Mouse (Mus musculus): ENCODE measurements around the gene Ypel1. TPM values are rescaled to one million over a fixed set of nuclear protein-coding genes. Genes with fewer than 3 reads are reported as not detected.
A peak's percentile ranks its signal among the peaks of the same experiment; 100 is the strongest.

Gene Ypel1
- polyA plus RNA-seq (2015; fragmentation: Nextera tagmentation; extraction: Ambion mirVana): 10.2 and 12.2 TPM in 2 replicates

- peak; percentile 62 for DNase-seq (ENCODE audit: low spot score)
Observed at GRCm38 (mm10) chr16:17069511-17070443, at the start of gene Ypel1. Ypel1 (plus strand) TSS chr16:17069696.

DNA sequence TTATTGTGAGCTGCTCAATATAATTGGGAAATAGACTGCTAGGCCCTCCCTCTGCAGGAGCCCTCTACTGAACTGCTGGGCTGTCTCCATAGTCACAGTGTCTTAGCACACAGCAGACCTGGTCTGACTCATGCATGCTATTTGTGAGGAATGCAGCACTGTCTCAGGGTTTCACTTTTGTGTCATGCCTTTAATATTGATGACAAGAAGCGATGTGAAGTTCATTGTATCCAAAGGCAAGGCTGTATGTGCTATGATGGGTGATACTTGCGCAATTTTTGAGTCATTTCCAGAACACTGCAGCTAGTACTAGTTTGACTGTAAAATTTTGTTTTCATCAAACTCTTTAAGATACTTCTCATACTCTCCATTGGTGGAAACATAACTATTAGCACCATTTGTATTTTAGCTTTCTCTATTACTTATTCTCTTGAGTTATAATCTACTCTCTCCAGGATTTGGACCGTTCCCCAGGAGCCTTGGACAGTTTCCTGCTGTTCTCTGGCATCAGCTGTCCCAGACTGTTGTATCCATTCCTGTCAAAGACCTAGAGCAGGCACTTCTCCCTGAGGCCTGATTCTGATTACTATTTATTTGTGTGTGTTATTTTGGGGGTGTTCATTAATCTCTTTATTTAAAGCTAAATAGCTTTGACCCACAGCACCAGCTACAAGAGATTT is 44.9 kb upstream of the Ypel1 start:
- DNase-seq (ENCODE audit: low spot score): no peak

DNA sequence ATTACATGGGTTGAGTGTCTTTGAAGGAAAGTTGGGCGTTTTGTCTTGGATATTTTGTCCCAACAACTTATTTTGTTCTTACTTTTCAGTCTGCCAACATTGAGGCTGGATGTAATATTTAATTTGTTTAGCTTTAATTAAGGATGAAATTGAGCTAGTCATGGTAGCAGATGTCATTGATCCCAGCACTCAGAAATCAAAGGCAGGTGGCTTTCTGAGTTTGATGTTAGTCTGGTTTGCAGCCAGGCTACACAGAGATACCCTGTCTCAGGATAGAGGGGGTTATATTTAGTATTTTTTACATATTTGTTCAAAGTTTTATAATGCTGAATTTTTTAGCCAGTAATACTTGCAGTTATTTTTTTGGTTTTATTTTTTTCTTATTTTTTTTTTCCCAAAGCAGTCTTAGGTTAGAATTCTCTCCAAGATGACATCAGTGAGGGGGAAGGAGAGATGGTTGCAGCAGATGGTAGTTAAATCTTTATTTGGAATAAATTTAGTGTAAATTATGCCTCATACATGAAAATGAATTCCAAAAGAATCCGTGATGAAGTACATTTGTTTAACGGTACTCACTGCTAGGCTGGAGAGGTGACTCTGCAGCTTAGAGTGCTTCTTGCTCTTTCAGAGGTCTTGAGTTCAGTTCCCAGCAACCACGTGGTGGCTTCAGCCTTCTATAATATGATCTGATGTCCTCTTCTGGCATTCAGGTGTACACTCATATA is 39.4 kb upstream of the Ypel1 start:
- DNase-seq (ENCODE audit: low spot score): no peak

- DNase-seq (ENCODE audit: low spot score): no peak
Observed at GRCm38 (mm10) chr16:17033754-17034153, 35.7 kb upstream of the Ypel1 start.

- no peak for DNase-seq (ENCODE audit: low spot score)
Observed at GRCm38 (mm10) chr16:17040716-17041115, 28.8 kb upstream of the Ypel1 start.

DNA sequence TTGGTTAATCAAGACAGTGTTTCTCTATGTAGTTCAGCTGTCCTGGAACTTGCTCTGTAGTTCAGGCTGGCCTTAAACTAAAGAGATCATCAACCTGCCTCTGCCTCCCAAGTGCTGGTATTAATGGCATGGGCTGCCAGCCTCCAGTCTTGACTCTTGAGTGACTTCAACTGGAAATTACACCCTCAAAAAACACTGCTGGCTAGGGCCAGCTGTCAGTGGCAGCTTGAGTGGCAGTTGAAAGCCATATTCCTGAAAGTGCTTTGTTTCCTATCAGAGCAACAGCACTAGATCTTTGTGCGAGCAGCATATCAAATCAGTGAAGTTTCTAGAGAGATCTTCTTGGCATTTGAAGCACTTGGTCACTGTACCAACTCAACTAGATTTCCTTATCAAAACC is 28.1 kb upstream of the Ypel1 start:
- DNase-seq (ENCODE audit: low spot score): no peak

- DNase-seq (ENCODE audit: low spot score): no peak
Observed at GRCm38 (mm10) chr16:17044320-17044719, 25.2 kb upstream of the Ypel1 start.

DNA sequence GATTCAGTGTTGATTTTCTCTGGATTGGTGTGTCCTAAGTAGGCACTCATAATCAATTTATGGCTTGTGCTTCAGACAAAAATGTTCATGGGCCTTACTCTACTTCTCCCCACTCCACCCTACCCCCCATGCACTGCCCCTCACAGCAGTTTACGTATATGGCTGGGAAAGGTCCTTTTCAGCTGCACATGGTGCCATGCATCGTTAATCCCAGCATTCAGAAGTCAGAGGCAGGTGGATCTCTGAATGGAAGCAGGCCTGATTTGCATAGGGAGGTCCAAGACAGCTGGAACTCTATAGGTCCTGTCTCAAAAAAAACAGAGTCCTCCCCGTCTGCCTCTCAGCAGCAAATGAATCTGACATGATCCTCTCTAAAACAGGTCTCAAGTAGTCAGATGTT is 24.2 kb upstream of the Ypel1 start:
- DNase-seq (ENCODE audit: low spot score): no peak

- no peak for DNase-seq (ENCODE audit: low spot score)
Observed at GRCm38 (mm10) chr16:17049886-17050285, 19.6 kb upstream of the Ypel1 start.

- no peak for DNase-seq (ENCODE audit: low spot score)
Observed at GRCm38 (mm10) chr16:17052087-17052486, 17.4 kb upstream of the Ypel1 start.

GRCm38 (mm10) chr16:17053903-17054302 is 15.6 kb upstream of the Ypel1 start:
- DNase-seq (ENCODE audit: low spot score): no peak

- no peak for DNase-seq (ENCODE audit: low spot score)
Observed at GRCm38 (mm10) chr16:17055584-17055983, 13.9 kb upstream of the Ypel1 start.

DNA sequence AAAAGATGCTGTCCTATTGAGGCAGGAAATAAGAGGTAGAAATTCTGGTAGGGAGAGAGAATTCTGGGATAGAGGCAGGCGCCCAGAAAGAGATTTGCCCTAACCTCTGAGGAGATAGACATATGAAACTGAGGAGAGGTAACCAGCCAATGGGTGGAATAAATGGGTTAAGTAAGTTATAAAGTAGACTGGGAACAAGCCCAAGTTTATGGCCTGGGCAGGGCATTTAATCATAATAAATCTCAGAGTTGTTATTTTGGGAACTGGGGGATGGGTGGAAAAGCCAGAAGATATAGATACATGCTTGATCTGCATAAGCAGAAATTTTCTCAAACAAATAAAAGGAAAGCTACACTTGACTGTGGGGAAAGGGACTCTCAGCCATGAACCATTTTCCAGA is 7.2 kb upstream of the Ypel1 start:
- DNase-seq (ENCODE audit: low spot score): no peak

DNA sequence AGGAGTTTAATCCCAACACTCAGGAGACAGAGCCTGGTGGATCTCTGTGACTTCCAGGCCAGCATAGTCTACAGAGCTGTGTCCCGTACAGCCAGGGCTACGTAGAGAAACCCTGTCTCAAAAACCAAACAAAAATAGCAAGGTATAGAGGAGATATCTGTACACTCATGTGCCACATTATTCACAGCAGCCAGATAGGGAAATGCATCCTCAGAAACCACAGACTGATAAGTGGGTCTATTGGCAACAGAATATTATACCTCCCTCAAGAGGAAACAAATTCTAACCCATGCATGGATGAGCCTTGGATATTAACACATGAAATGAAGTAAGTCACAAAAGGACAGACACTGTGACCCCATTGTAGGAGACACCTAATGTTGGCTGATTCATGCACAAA is 1.9 kb upstream of the Ypel1 start:
- DNase-seq (ENCODE audit: low spot score): no peak

DNA sequence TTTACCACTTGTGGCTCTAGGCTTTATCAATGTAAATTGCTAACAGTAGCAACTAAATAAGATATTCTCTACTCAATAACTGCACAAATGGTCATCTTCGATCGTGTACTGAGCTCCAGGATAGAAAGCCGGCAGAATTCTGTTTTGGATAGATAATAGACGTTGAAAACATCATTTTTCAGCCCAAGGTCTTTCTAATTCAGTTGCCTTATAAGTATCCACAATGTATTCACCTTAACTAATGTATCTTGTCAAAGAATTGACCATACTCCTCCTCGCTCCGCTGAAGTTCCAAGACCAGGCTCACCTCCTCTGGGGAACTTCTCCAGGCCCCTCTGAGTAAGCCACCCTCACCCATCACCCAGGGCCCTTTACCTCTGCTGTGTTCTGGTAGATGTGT is 1.2 kb downstream of the Ypel1 start:
- no peak for DNase-seq (ENCODE audit: low spot score)

DNA sequence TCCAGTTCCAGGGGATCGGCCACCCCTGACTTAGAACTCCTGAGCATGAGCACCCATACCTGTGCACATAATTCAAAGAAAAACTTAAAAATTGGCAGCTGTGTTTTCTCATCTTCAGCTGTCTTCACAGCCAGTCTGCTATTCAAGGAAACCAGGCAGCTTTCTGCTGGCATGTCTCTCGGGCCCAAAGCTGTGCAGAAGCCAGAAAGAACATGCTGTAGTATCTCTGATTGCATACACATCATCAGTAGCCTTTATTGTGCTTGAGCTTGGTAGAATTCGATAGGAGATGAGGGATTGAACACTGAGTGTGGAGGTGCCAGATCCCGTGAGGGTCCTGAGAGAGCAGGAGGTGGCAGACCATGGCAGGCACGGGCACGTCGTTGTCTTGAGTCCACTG is 3.5 kb downstream of the Ypel1 start:
- no peak for DNase-seq (ENCODE audit: low spot score)

- no peak for DNase-seq (ENCODE audit: low spot score)
Observed at GRCm38 (mm10) chr16:17076301-17076700, 6.8 kb downstream of the Ypel1 start.

GRCm38 (mm10) chr16:17076869-17077268 is 7.4 kb downstream of the Ypel1 start:
- no peak for DNase-seq (ENCODE audit: low spot score)

- DNase-seq (ENCODE audit: low spot score): no peak
Observed at GRCm38 (mm10) chr16:17078101-17078500, 8.6 kb downstream of the Ypel1 start.

DNA sequence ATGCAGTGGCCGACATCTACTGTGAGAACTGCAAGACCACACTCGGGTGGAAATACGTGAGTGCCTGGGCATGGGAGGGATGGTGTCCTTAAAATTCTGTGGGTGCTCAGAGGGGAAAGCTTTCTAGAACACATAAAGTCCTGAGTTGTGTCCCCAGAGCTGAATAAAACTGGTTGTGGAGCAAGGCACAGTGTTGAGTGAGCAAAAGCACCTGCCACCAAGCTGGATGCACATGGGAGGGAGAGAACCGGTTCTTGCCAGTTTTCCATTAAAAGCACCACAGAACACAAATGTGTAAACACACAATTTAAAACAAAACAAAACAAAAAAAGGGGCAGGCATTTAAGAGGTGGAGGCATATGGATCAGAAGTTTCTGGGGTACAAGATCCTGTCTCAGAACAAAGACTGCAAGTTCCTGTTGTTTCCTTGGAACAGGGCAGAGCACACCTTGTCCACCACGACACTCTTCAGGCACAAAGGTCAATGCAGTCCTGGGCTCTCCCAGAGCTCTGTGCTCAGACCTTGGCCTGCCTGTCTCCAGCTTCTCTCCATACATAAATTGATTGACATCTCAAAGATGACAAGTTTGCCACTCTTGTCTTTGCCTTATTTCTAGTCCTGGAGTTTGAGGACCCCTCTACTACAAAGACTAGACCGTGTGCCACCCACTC is 12.8 kb downstream of the Ypel1 start:
- no peak for DNase-seq (ENCODE audit: low spot score)

DNA sequence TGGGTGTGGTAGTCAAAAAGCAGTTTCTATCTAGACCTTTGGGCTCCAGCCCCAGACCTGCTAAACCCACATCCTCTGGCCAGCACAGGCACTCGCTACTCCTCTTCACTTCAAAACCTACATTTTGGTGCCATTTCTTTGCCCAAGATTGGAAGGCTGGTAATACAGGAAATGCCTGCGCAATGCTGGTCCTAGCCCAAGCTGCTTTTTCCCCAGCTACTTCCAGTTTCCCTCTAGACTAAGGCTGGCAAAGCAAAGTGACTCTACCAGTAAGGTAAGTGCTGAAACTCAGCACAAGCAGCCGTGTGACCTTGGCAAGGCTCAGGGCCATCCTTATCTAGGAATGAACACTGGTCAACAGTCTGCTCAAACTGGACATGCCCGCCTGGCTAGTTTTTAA is 16.1 kb downstream of the Ypel1 start:
- DNase-seq (ENCODE audit: low spot score): no peak

All from thymus, postnatal 0 days (tissue).